Mouse (Mus musculus) kidney, adult 18-20 months (tissue): ENCODE data around the gene Usp43.

ENCODE experiments used
- DNase-seq: peaks from one replicate; pipeline ENCODE4 v3.0.0; 2021

The Usp43 gene

DNA sequence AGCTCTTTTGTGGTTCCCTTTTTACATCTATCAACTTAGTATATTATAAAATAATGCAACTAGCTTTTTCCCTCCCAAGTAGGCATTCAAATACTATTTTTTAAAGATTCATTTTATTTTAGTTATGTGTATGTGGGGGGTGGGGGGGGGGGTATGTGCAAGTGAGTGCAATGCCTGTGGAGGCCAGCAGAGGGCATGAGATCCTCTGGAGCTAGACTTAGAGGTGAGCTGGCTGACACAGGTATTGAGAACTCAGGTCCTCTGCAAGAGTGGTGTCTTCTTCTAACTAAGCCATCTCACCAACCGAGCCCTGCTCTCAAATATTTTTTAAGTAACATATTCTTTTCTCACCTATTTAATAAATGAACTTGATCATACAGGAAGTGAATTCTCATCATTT lies 116.4 kb downstream of the Usp43 start:
- no peak for DNase-seq
